Mouse (Mus musculus) T-cell, adult 2 months (primary cell): ENCODE data around the gene Dnaic2.

Experiments used
- DNase-seq: peaks from one replicate; pipeline ENCODE4 v3.0.0; 2022; ENCODE audit warnings: low spot score

Dnaic2 gene

GRCm38 (mm10) chr11:114798624-114799023 lies 71.4 kb downstream of the Dnaic2 start, which contains the start of gene Gpr142:
Gpr142 (plus strand) TSS chr11:114798924.
- DNase-seq, result no peak

DNA sequence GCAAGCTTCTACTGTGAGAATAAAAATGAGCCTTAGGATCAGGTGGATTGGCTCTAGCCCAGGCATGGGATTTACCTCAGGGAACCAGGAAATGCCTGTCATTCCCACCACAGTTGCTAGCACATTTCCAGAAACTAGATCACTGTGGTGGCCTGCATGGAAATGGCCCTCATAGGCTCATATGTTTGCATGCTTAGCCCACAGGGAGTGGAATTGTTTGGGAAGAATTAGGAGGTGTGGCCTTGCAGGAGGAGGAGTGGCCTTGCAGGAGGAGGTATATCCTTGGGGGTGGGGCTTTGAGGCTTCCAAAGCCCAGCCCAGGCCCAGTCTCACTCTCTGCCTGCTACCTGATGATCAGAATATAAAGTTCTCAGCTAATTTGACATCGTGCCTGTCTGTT lies 74.7 kb downstream of the Dnaic2 start:
- no peak for DNase-seq

- DNase-seq, result no peak
Measured at GRCm38 (mm10) chr11:114802540-114803267, 75.5 kb downstream of the Dnaic2 start.

GRCm38 (mm10) chr11:114803990-114804389 lies 76.8 kb downstream of the Dnaic2 start:
- no peak for DNase-seq

DNA sequence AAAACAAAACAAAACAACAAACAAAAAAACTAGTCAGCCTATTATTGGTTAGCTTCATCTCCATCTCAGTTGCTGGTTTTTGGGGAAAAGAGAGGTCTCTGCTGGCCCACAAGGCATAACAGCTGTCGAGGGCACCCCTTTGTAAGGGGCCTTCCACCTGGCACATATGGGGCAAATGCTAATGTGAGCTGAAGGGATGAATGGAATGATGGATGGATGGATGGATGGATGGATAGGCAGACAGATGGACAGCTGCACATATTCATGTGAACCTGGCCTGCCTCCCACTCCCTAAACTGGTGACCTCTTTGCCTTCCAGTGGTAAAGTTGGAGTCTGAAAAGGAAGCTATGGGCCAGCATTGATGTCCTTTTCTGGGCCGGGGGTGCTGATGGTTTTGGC lies 79.8 kb downstream of the Dnaic2 start:
- DNase-seq, result no peak
